Mouse (Mus musculus) T-helper 17 cell (primary cell): ENCODE measurements at regions not wholly inside any gene's neighbourhood (a gene's known extent, or its start where the extent isn't known, plus 50 kb on each side); places are given as distances from the start of the nearest gene placed in this dataset.

Source experiments
- in situ Hi-C, 2 experiments: fragments of 300-600 bp; cut with MboI, MseI; formaldehyde crosslinking; loops; 1 replicate in 1 of 2; 2 replicates in 1 of 2; pipeline ENCODE4 v1.15.1; 2025; ENCODE audit warnings: high pct_unique_total_duplicates in 2 of 2

DNA sequence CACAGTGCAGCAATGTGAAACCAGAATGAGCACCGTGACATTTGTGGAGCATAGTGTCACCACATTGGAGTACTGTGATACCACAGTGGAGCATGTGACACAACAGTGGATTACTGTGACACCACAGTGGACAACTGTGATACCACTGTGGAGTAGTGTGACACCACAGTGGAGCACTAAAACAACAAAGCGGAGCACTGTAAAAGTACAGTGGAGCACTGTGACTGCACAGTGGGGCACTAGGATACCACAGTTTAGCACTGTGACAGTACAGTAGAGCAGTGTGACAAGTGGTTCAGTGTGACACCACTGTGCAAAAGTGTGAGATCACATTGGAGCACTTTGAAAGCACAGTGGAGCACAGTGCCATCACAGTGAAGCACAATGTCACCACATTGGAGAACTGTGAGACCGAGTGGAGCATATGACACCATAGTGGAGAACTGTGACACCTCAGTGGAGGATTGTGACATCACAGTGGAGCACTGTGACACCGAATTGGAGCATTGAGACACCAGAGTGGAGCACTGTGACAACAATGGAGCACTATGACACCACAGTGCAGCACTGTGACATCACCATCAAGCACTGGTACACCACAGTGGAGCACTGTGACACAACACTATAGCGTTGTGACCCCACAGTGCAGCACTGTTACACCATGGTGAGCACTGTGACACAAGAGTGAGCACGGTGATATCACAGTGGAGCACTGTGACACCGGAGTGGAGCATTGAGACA lies 86.6 kb upstream of the Vmn1r2 start:
- in situ Hi-C loops = loop anchor here (5.0 to 10.0 kb wide), 5 partner anchors 37 to 292 kb away; no protein-coding TSS in a partner anchor

DNA sequence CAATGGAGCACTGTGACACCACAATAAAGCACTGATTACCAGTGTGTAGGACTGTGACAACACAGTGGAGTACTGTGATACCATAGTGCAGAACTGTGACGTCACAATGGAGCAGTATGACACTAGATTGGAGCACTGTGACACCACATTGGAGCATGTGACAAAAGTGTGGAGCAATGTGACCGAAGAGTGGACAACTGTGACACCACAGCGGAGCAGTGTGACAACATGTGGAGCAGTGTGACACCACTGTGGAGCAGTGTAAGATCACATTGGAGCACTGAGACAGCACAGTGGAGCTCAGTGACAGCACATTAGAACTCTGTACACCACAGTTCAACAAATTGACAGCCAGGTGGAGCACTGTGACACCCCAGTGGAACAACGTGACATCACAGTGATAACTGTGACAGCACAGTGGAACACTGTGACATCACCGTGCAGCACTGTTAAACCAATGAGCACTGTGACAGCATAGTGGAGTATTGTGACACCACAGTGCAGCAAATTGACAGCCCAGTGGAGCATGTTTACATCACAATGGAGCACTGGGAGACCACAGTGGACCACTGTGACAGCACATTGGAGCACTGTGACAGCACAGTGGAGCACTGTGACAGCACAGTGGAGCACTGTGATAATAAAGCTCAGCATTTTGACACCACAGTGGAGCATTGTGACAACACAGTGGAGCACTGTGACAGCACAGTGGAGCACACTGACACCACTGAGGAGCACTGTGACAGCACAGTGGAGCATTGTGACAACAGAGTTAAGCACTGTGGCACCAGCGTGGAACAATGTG lies 85.8 kb upstream of the Vmn1r2 start:
- in situ Hi-C loops = loop anchor here (5.0 to 10.0 kb wide), 5 partner anchors 36 to 291 kb away; no protein-coding TSS in a partner anchor

DNA sequence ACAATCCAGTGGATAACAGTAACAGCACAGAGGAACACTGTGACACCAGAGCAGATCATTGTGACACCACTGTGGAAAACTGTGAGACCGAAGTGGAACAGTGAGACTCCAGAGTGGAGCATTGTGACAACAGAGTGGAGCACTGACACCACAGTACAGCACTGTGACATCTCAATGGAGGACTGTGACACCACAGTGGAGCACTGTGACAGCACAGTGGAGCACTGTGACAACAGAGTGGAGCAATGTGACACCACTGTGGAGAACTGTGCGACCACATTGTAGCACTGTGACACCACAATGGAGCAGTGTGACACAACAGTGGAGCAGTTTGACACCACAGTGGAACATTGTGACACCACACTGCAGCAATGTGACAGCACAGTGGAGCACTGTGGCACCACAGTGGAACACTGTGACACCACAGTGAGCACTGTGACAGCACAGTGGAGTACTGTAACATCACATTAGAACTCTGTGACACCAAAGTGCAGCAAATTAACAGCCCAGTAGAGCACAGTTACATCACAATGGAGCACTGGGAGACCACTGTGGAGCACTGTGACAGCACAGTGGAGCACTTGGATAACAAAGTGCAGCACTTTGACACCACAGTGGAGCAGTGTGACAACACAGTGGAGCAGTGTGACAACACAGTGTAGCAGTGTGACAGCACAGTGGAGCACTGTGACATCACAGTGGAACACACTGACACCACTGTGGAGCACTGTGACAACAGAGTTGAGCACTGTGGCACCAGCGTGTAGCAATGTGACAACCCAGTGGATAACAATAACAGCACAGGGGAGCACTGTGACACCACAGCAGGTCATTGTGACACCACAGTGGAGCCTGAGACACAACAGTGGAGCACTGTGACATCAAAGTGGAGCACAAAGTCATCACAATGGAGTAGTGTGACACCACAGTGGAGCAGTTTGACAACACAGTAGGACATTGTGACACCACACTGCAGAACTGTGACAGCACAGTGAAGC lies 84.9 kb upstream of the Vmn1r2 start:
- in situ Hi-C loops = loop anchor here (5.0 to 10.0 kb wide), 5 partner anchors 35 to 290 kb away; no protein-coding TSS in a partner anchor

DNA sequence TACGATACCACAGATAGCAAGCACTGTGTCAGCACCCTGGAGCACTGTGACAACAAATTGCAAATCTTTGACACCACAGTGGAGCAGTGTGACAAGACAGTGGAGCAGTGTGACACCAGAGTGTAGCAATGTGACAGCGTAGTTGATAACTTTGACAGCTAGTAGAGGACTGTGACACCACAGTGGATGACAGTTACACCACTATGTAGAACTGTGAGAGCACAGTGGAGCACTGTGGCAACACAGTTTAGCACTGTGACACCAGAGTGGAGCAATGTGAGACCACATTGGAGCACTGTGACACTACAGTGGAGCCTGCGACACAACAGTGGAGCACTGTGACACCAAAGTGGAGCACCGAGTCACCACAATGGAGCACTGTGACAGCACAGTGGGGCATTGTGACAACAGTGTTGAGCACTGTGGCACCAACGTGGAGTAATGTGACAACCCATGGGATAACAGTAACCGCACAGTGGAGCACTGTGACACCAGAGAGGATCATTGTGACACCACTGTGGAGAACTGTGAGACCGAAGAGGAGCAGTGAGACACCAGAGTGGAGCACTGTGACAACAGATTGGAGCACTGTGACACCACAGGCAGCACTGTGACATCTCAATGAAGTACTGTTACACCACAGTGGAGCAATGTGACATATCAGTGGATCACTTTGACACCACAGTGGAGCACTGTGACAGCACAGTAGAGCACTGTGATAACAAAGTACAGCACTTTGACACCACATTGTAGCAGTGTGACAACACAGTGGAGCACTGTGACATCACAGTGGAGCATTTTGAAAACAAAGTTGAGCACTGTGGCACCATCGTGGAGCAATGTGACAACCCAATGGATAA lies 83.7 kb upstream of the Vmn1r2 start:
- in situ Hi-C loops = loop anchor here (5.0 to 10.0 kb wide), 5 partner anchors 34 to 289 kb away; no protein-coding TSS in a partner anchor

GRCm38 (mm10) chr4:3084021-3084545 lies 83.0 kb upstream of the Vmn1r2 start:
- in situ Hi-C loops = loop anchor here (5.0 to 10.0 kb wide), 5 partner anchors 33 to 288 kb away; no protein-coding TSS in a partner anchor

DNA sequence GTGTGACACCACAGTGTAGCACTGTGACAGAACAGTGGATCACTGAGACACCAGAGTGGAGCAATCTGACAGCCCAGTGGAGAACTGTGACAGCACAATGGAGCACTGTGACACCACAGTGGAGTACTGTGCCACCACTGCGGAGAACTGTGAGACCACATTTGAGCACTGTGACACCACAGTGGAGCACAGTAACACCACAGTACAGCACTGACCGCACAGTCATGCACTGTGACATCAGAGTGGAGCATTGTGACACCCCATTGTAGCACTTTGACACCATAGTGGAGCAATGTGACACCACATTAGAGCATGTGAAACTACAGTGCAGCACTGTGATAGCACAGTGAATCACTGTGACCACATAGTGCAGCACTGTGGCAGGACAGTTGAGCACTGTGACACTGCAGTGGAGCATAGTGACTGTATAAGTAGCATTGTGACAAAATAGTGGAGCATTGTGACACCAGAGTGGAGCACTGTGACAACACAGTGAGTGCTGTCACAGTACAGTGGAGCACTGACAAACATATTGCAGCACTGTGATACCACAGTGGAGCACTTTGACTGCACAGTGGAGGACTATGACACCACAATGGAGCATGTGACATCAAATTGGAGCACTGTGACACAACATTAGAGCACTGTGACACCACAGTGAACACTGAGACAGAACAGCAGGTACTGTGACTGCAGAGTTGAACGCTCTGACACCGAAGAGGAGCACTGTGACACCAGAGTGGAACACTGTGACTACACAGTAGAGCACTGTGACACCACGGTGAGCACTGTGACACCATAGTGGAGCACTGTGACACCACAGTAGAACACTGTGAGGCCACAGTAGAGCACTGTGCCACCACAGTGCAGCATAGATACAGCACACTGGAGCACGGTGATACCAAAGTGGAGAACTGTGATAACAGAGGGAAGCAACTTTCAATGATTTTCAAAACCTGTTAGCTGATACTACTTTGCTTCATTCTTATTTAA lies 81.4 kb upstream of the Vmn1r2 start:
- in situ Hi-C loops = loop anchor here in 1 of 2 experiments (10.0 kb wide), 1 partner anchor 59 kb away; no protein-coding TSS in a partner anchor

GRCm38 (mm10) chr4:3087616-3088015 lies 79.5 kb upstream of the Vmn1r2 start:
- in situ Hi-C loops = loop anchor here in 1 of 2 experiments (10.0 kb wide), 1 partner anchor 57 kb away; no protein-coding TSS in a partner anchor

DNA sequence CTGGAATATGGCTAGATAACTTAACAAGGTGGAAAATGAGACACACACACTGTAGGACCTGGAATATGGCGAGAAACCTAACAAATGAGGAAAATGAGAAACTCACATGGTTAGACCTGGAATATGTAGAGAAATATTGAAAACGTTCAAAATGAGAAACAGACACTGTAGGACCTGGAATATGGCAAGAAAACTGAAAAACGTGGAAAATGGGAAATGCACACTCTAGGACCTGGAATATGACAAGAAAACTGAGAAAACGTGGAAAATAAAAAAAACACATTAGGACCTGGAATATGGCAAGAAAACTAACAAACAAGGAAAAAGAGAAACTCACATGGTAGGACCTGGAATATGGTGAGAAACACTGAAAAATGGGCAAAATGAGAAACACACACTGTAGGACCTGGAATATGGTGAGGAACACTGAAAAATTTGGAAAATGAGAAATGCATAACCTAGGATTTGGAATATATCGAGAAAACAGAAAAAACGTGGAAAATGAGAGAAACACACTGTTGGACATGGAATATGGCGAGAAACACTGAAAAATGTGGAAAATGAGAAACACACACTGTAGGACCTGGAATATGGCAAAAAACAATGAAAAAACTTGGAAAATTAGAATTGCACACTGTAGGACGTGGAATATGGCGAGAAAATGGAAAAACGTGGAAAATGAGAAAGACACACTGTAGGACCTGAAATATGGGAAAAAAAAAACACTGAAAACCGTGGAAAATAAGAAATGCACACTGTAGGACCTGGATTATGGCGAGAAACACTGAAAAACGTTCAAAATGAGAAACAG lies 77.3 kb upstream of the Vmn1r2 start:
- in situ Hi-C loops = loop anchor here in 1 of 2 experiments (10.0 kb wide), 1 partner anchor 55 kb away; no protein-coding TSS in a partner anchor

DNA sequence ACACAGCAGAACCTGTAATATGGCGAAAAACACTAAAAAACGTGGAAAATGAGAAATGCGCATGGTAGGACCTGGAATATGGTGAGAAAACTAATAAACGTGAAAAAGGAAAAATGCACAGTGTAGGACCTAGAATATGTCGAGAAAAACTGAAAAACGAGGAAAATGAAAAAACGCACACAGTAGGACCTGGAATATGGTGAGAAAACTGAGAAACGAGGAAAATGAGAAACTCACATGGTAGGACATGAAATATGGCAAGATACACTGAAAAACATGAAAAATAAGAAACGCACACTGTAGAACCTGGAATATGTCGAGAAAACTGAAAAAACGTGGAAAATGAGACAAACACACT lies 76.8 kb upstream of the Vmn1r2 start:
- in situ Hi-C loops = no loop called here

DNA sequence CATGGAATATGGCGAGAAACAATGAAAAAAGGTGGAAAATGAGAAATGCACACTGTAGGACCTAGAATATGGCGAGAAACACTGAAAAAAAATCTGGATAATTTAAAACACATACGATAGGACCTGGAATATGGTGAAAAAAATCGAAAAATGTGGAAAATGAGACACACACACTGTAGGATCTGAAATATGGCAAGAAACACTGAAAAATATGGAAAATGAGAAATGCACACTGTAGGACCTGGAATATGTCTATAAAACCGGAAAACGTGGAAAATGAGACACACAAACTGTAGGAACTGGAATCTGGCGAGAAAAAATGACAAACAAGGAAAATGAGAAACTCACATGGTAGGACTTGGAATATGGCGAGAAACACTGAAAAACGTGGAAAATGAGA lies 76.4 kb upstream of the Vmn1r2 start:
- in situ Hi-C loops = no loop called here
